In genomic region chr11:3930931-3931330, GRCm38 (mm10) we compare ENCODE assay signal across 7 mouse cellular contexts. TPM values are rescaled to one million over a fixed set of nuclear protein-coding genes. Genes with fewer than 3 reads are reported as not detected.
DNase-seq lines count a peak whose midpoint lies in the region; ATAC-seq and TF ChIP-seq lines count a peak whose summit lies in the region.

No protein-coding gene starts in this region.

- H3K9ac ChIP-seq in ES-E14 (ENCODE audit: insufficient read depth, low read depth, low read length, poor library complexity, severe bottlenecking), result no peak overlapping the region
- H3K9ac ChIP-seq in hindbrain, postnatal 0 days (replicated peaks; ENCODE audit: low read length), result peak overlapping the region; percentile 51
- H3K9ac ChIP-seq in liver, postnatal 0 days (replicated peaks), result peak overlapping the region; percentile 56; the same call in 1 of the 2 replicates

- no peak overlapping the region for H3K27ac ChIP-seq in ES-E14 (ENCODE audit: insufficient read depth, low read depth, low read length, poor library complexity, severe bottlenecking)
- no peak overlapping the region for H3K27ac ChIP-seq in bone marrow macrophage, adult 2 months (ENCODE audit: insufficient read depth, low read depth, low read length)
- no peak overlapping the region for H3K27ac ChIP-seq in hindbrain, postnatal 0 days
- peak overlapping the region; percentile 70; the same call in 1 of the 2 replicates for H3K27ac ChIP-seq in liver, postnatal 0 days (ENCODE audit: low read depth)

- H3K4me2 ChIP-seq in hindbrain, postnatal 0 days (ENCODE audit: low read depth, low read length), result peak overlapping the region; percentile 85
- H3K4me2 ChIP-seq in liver, postnatal 0 days (ENCODE audit: low read depth, low read length), result peak overlapping the region; percentile 76

- 22% methylated on average over 6 of the region's 6 CpGs for WGBS in hindbrain, postnatal 0 days
- 40% methylated on average over 6 of the region's 6 CpGs for whole genome bisulfite sequencing in liver, postnatal 0 days (ENCODE audit: insufficient replicate concordance)

- H3K27me3 ChIP-seq in hindbrain, postnatal 0 days (ENCODE audit: insufficient read depth, low read length), result no peaks in the 10 kb centered on the region
- no peaks in the 10 kb centered on the region for H3K27me3 ChIP-seq in liver, postnatal 0 days (ENCODE audit: insufficient read depth, low read length)

- ATAC-seq in hindbrain, postnatal 0 days, result no peak
- no peak; the same call in 1 of the 2 replicates for ATAC-seq in liver, postnatal 0 days

- peaks cover 4 to 14% of the 10 kb centered on the region in 2 experiments; a peak in 3 of 4 replicates for H3K4me1 ChIP-seq in ES-E14 (ENCODE audit: control insufficient read depth in 2 of 2, insufficient read depth in 2 of 2, low read length in 2 of 2, poor library complexity in 1 of 2)
- peaks cover 21% of the 10 kb centered on the region for H3K4me1 ChIP-seq in bone marrow macrophage, adult 2 months (ENCODE audit: control insufficient read depth, insufficient read depth, low read length)
- H3K4me1 ChIP-seq in hindbrain, postnatal 0 days (ENCODE audit: insufficient read depth, low read length), result peaks cover 5% of the 10 kb centered on the region; the same call in 1 of the 2 replicates
- peaks cover 13% of the 10 kb centered on the region; the same call in 1 of the 2 replicates for H3K4me1 ChIP-seq in liver, postnatal 0 days (ENCODE audit: insufficient read depth)

- TF ChIP-seq EP300 in liver, postnatal 0 days (IDR thresholded peaks at IDR 0.05; ENCODE audit: low read depth), result no peak

- TF ChIP-seq POLR2A in bone marrow macrophage, adult 2 months (IDR thresholded peaks at IDR 0.05; ENCODE audit: borderline replicate concordance, low read depth, low read length), result no peak

- H3K9me3 ChIP-seq in ES-E14 (ENCODE audit: control insufficient read depth, insufficient read depth, low read depth, low read length), result no peaks in the 10 kb centered on the region
- H3K9me3 ChIP-seq in hindbrain, postnatal 0 days (ENCODE audit: low read length), result no peaks in the 10 kb centered on the region
- no peaks in the 10 kb centered on the region for H3K9me3 ChIP-seq in liver, postnatal 0 days (ENCODE audit: low read length)

- no peak for TF ChIP-seq CTCF in bone marrow macrophage, adult 2 months (IDR thresholded peaks at IDR 0.05; ENCODE audit: low read depth, low read length)
- TF ChIP-seq CTCF in hindbrain, postnatal 0 days (IDR thresholded peaks at IDR 0.05; ENCODE audit: low read depth), result no peak
- TF ChIP-seq CTCF in liver, postnatal 0 days (IDR thresholded peaks at IDR 0.05; ENCODE audit: low read depth), result no peak

- H3K36me3 ChIP-seq in ES-E14 (ENCODE audit: control insufficient read depth, insufficient read depth, low read length, poor library complexity, severe bottlenecking), result peaks cover 2% of the 10 kb centered on the region; the same call in 1 of the 2 replicates
- H3K36me3 ChIP-seq in hindbrain, postnatal 0 days (ENCODE audit: insufficient read depth, low read length), result no peaks in the 10 kb centered on the region
- peaks cover 13% of the 10 kb centered on the region for H3K36me3 ChIP-seq in liver, postnatal 0 days (replicated peaks; ENCODE audit: insufficient read depth, low read length)

- in situ Hi-C loops in ES-E14 (cut with MboI; ENCODE audit: low sequenced_read_pairs in 2 of 2, unreplicated experiment in 2 of 2), result no loop called here

- H3K4me3 ChIP-seq in ES-E14 (ENCODE audit: insufficient read depth in 1 of 2, low read depth in 1 of 2, low read length in 2 of 2, poor library complexity in 1 of 2, severe bottlenecking in 1 of 2), result peak overlapping the region; percentile 69 to 75; a peak in 3 of 4 replicates
- peak overlapping the region; percentile 63; the same call in 1 of the 2 replicates for H3K4me3 ChIP-seq in bone marrow macrophage, adult 2 months (ENCODE audit: insufficient read depth, low read length)
- peak overlapping the region; percentile 43 for H3K4me3 ChIP-seq in hindbrain, postnatal 0 days (ENCODE audit: low read length)
- peak overlapping the region; percentile 58 for H3K4me3 ChIP-seq in liver, postnatal 0 days (ENCODE audit: low read depth, low read length)

- DNase-seq in ES-E14 (ENCODE audit: low read depth, low spot score), result no peak
- no peak for DNase-seq in hindbrain, postnatal 0 days (ENCODE audit: low spot score)
- DNase-seq in liver, postnatal 0 days, result no peak
- DNase-seq in embryo, embryonic 10.5 days (ENCODE audit: low spot score), result no peak
- DNase-seq in adrenal gland, postnatal 36 days, result no peak
- DNase-seq in frontal cortex, postnatal 36 days (ENCODE audit: low spot score in 2 of 2), result no peak

TF ChIP-seq in ES-E14, 5 proteins besides CTCF, POLR2A, EP300 and RAD21:
- no peak for TF ChIP-seq MAFK (IDR thresholded peaks at IDR 0.05; ENCODE audit: insufficient read depth, low read depth, low read length)
- TF ChIP-seq CHD2 (IDR thresholded peaks at IDR 0.05; ENCODE audit: low read depth, low read length), result no peak
- no peak for TF ChIP-seq HCFC1 (IDR thresholded peaks at IDR 0.05; ENCODE audit: borderline replicate concordance, insufficient read depth, low read length)
- TF ChIP-seq ZNF384 (IDR thresholded peaks at IDR 0.05; ENCODE audit: low read depth, low read length), result no peak
- TF ChIP-seq ZC3H11A (IDR thresholded peaks at IDR 0.05; ENCODE audit: borderline replicate concordance, low read depth, low read length), result no peak

RNA-seq across cellular contexts. Expression of gene Tcn2, which starts 1.0 kb away (rescaled TPM):
- 32.4 and 44.3 TPM in 2 replicates for total RNA-seq in ES-E14 (2012; rRNA removed)
- polyA plus RNA-seq in bone marrow macrophage, adult 2 months (2012; ENCODE audit: insufficient read depth, insufficient read length, missing spikeins), result 107 and 117 TPM in 2 replicates
- 35.8 and 39.4 TPM in 2 replicates for total RNA-seq in hindbrain, postnatal 0 days (2014; rRNA removed)
- 29.3 and 30.8 TPM in 2 replicates for polyA plus RNA-seq in hindbrain, postnatal 0 days (2015; fragmentation: Nextera tagmentation; extraction: Ambion mirVana)
- polyA plus RNA-seq in liver, postnatal 0 days (2015; fragmentation: Nextera tagmentation; extraction: Ambion mirVana), result 55.5 and 61.3 TPM in 2 replicates
- 100 to 1,000 TPM; 131 to 132 TPM for total RNA-seq in adrenal gland, postnatal 36 days (2021)

RNA-seq across cellular contexts. Expression of gene Slc35e4, which starts 16.5 kb away (rescaled TPM):
- total RNA-seq in ES-E14 (2012; rRNA removed), result 13.9 and 18.2 TPM in 2 replicates
- polyA plus RNA-seq in bone marrow macrophage, adult 2 months (2012; ENCODE audit: insufficient read depth, insufficient read length, missing spikeins), result 9.6 and 9.7 TPM in 2 replicates
- 48.6 and 52.4 TPM in 2 replicates for total RNA-seq in hindbrain, postnatal 0 days (2014; rRNA removed)
- 23.5 and 25.8 TPM in 2 replicates for polyA plus RNA-seq in hindbrain, postnatal 0 days (2015; fragmentation: Nextera tagmentation; extraction: Ambion mirVana)
- 0.43 and 0.46 TPM in 2 replicates for polyA plus RNA-seq in liver, postnatal 0 days (2015; fragmentation: Nextera tagmentation; extraction: Ambion mirVana)
- total RNA-seq in adrenal gland, postnatal 36 days (2021), result 1 to 10 TPM; 5.5 to 7.2 TPM

RNA-seq across cellular contexts. Expression of gene Pes1, which starts 32.8 kb away (rescaled TPM):
- 128 and 143 TPM in 2 replicates for total RNA-seq in ES-E14 (2012; rRNA removed)
- polyA plus RNA-seq in bone marrow macrophage, adult 2 months (2012; ENCODE audit: insufficient read depth, insufficient read length, missing spikeins), result 58.8 and 73.7 TPM in 2 replicates
- 35.9 and 36.4 TPM in 2 replicates for total RNA-seq in hindbrain, postnatal 0 days (2014; rRNA removed)
- 44.5 and 46.8 TPM in 2 replicates for polyA plus RNA-seq in hindbrain, postnatal 0 days (2015; fragmentation: Nextera tagmentation; extraction: Ambion mirVana)
- polyA plus RNA-seq in liver, postnatal 0 days (2015; fragmentation: Nextera tagmentation; extraction: Ambion mirVana), result 24.3 and 26.5 TPM in 2 replicates
- total RNA-seq in adrenal gland, postnatal 36 days (2021), result 10 to 100 TPM; 62.0 to 64.2 TPM

RNA-seq across cellular contexts. Expression of gene Dusp18, which starts 35.9 kb away (rescaled TPM):
- total RNA-seq in ES-E14 (2012; rRNA removed), result 1.3 and 1.4 TPM in 2 replicates
- 1.9 and 2.2 TPM in 2 replicates for polyA plus RNA-seq in bone marrow macrophage, adult 2 months (2012; ENCODE audit: insufficient read depth, insufficient read length, missing spikeins)
- total RNA-seq in hindbrain, postnatal 0 days (2014; rRNA removed), result 14.4 and 16.9 TPM in 2 replicates
- 15.4 and 16.3 TPM in 2 replicates for polyA plus RNA-seq in hindbrain, postnatal 0 days (2015; fragmentation: Nextera tagmentation; extraction: Ambion mirVana)
- polyA plus RNA-seq in liver, postnatal 0 days (2015; fragmentation: Nextera tagmentation; extraction: Ambion mirVana), result 0.19 and 0.27 TPM in 2 replicates
- total RNA-seq in adrenal gland, postnatal 36 days (2021), result 1 to 10 TPM; 4.0 to 6.0 TPM

RNA-seq across cellular contexts. Expression of gene 4921536K21Rik, which starts 36.0 kb away (rescaled TPM):
- 0.21 and 0.22 TPM in 2 replicates for total RNA-seq in ES-E14 (2012; rRNA removed)
- polyA plus RNA-seq in bone marrow macrophage, adult 2 months (2012; ENCODE audit: insufficient read depth, insufficient read length, missing spikeins), result 0.21 and 0.31 TPM in 2 replicates
- total RNA-seq in hindbrain, postnatal 0 days (2014; rRNA removed), result 0.21 and 0.90 TPM in 2 replicates
- polyA plus RNA-seq in hindbrain, postnatal 0 days (2015; fragmentation: Nextera tagmentation; extraction: Ambion mirVana), result 0.41 and 0.42 TPM in 2 replicates
- polyA plus RNA-seq in liver, postnatal 0 days (2015; fragmentation: Nextera tagmentation; extraction: Ambion mirVana), result not detected in 2 replicates
- total RNA-seq in adrenal gland, postnatal 36 days (2021), result under 1 TPM; 0.60 to 0.63 TPM
